Mouse (Mus musculus): ENCODE measurements around the gene Arhgap8.
A peak's percentile ranks its signal among the peaks of the same experiment; 100 is the strongest.
"Not testable (repeated sequence)": the region's sequence is repeated elsewhere in the genome, so short reads cannot be mapped to it uniquely, and the experiment has no call there.

Arhgap8 gene

DNA sequence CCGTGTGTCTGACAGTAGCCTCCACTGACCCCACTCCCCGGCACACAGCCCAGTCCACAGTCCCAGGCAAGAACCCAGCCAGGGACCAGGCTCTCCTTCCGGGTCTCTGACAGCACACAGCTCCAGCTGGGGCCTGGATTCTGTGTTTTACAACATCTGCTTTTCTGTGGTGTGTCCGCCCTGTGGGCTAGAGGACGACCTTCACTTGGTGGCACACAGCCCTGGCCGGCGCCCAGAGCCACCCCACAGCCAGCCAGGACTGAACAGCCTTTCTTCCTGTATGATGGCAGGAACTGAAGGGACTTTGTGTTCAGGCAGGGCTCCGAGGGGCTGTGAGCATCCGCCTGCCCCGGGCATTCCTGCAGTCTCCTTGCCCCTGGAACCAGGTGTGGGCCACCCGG, 22.2 kb upstream of the Arhgap8 start:
- DNase-seq (ENCODE audit: low read depth in 2 of 2, low spot score in 2 of 2), result no peak

DNA sequence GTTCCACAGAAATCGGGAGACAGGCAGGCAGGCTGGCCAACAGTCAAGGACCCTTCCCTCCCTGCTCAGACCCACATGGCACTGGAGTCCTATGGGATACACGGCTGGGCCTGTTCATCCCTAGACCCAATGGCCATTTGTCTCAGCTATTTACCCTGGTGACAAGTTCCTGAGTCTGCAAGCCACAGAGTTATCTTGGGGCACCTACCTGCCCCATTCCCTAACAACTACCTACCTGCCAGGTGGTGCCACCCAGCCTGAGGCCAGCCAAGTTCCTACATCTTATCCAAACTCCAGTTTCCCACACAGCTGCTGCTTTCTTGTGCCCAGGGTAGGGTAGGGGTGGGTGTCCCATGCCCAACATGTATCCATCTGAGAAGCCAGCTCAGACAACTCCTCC, 21.7 kb upstream of the Arhgap8 start:
- no peak for DNase-seq (ENCODE audit: low read depth in 2 of 2, low spot score in 2 of 2)

DNA sequence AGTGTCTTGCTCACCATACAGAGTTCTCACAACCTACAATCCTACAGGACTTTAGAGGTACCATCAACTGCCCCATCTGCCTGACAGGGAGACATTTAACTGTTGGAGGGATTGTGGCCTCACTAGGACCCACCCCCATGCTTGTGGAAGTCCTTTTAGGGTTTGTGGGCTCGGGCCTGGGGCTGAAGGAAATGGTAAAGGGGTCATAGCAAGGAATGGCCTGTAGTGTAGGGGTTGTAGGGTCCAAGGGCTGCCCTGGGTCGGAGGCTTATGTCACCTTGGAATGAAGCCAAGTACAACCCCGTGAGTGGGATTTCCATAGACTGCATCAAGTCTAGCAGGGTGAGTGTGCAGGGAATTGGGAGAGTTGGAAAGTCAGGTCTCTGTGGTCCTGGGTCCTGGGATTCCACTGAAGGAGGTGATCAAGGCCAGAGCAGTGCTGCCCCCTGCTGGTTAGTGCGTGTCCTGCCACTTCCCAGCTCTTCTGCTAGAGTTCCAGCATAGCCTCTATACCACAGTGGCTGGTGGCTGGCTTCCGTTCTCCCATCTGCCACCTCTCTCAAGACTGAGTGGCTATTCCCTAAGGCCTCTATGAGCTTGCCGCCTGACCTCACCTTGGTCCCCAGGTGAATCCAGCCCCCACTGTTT, 19.6 kb upstream of the Arhgap8 start:
- DNase-seq (ENCODE audit: low read depth in 2 of 2, low spot score in 2 of 2), result peak in 1 of 2 experiments; percentile 18

DNA sequence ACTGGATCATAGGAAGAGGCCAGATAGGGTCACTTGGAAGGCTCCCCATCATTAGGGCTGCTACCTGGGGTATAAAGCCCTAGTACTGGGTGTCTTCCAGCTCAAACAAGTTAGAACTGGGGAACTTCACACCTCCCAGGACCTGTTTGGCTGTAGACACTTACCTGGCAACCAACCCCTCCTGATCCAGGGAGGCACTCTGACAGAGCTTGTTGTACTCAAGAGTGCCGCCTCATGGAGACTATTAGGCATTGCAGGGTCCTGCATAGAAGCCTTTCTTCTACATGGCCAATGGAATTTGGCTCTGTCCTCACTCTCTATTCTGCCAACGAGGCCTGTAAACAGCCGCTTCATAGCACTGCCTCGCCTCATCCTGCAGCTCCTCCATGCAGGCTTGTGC, 17.9 kb upstream of the Arhgap8 start:
- DNase-seq (ENCODE audit: low read depth in 2 of 2, low spot score in 2 of 2), result no peak

DNA sequence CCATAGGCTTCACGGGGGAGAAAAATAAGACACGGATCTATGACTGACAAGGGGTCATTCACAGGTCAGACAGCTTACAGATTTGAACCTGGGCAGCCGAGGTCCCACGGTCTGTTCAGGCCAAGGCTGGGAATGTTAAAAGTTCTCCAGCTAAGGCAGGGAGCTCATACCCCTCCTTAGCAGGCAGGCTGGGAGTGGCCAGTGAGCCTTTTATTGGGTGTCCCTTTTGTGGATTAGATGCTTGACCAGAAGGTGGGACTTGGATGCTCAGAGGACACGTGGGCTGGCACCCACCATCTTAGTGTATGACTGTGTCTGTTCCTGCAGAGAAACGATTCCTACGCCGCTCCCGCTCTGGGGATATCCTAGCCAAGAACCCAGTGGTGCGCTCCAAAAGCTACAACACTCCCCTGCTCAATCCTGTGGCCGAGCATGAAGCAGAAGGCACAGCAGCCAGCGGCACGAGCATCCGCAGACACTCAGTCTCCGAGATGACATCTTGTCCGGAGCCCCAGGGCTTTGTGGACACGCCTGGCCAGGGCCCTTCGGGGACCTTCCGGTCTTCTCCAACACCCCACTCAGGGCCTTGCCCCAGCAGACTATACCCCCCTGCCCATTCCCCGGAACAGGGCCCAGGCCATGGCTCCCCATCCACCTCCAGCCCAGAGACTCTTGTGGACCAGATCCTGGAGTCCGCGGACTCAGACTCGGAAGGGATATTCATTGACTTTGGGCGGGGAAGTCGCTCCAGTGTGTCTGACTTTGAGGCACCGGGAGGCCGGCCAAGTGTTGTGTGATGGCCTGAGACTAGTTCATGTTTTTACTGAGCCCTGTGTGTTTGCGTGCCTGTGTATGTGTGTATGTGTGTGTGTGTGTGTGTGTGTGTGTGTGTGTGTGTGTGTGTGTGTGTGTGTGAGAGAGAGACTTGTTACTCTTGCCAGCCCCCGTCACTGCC, 17.2 kb upstream of the Arhgap8 start:
- no peak for DNase-seq (ENCODE audit: low read depth in 2 of 2, low spot score in 2 of 2)

DNA sequence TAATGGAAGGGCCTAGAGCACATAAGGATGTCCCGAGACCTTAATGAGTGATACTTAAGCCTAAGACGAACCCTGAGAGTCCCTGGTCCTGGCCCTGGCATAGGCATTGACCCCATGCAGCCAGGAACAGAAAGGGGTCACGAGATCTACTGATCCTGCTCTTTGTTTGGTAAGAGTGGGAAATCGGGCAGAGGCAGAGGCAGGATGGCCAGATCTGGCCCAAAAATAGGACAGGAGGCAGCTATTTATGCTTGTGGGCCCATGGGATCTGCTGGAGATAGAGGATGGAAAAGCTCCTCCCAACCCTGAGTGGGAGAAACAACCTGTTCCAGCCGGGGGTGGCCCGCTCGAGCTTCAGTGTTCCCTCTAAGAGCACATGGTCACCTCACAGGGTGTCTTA, 15.9 kb upstream of the Arhgap8 start:
- no peak for DNase-seq (ENCODE audit: low read depth in 2 of 2, low spot score in 2 of 2)

DNA sequence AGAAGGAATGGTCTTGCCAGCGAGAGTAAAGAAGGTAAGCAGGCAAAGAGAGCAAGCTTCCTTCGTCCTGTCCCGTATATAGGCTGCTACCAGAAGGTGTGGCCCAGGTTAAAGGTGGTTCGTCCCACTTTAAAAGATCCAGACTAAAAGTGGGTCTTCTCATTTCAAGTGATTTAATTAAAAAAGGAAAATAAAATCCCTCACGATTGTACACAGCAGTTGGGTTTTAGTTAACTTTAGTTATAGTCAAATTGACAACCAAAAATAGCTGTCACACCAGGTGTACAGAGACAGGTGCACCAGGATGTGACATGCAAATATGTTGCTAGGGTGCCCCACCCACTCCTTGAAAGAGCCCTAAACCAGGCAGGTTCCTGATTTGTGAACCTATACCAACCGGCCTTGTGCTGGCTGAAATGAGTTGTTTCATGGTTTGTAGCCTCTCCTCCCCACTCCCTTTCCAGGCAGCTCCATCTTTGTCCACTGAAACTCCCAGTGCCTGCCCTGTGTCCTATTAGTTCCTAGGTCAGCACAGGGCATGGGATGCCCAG, 14.4 kb upstream of the Arhgap8 start:
- DNase-seq (ENCODE audit: low read depth in 2 of 2, low spot score in 2 of 2), result no peak

DNA sequence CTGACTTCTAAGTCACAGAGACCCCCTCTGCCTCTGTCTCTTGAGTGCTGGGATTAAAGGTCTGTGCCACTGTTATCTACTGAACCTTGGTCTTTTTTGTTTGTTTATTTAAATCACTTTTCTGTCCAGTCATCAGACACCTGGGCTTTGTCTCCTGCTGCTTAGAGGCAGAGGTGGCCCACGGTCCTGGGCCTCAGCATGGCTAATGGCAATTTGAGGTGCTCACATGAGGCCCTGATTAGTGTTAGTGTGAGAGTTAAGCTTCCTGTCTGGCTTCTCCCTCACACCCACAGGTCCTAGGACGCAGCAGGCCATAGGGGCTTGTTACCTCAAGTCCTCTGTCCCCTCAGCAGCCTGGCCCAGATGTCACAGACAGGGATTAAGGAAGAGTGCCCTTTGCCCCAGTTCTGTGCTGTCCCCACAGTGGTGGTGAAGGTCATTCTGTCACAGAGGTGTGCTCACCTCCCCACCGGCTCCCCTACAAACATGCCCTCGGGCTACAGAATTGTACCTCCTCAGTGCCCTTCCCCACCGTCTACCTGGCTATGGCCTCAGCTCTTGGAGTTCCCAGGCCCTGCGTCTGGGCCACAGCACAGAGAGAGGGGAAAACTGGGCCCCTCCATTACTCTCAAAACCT, 12.8 kb upstream of the Arhgap8 start:
- DNase-seq (ENCODE audit: low read depth in 2 of 2, low spot score in 2 of 2), result no peak

DNA sequence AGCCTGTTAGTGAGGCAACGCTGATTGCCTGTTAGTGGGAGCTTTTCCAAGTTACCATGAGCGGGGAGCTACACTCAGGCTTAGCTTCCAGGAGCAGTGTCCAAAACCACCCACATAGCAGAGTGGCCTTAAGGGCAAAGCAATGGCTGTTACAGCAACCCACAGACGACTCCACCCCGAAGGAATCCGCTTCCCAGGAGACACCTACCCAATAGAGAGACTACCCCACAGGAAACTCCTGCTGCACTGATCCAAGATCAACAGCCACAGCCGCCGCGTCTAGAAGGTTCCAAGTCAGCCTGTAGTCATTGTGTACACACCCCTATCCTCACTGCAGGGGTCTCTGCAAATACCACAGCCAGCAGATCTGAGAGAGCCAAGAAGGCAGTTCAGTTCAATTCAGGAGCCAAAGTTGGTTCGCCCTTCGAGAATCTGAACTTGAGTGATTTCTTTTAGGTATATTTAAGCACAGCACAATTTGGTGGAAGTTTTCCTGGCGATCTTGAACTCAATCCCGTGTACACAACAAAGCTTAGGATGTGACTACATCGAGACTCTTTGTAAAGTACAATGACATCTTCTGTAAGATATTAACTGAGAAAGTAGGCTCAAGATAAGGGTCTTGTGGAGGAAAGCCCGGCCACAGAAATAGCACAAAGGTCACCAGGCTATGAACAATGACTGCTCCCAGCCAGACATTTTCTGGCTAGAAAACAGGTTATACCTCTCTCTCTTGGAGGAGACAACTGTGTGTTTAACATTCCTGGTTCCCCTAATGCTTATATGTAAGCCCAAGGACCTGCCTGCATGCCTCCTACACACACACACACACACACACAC, 7.1 kb upstream of the Arhgap8 start:
- DNase-seq (ENCODE audit: low read depth in 2 of 2, low spot score in 2 of 2), result no peak

DNA sequence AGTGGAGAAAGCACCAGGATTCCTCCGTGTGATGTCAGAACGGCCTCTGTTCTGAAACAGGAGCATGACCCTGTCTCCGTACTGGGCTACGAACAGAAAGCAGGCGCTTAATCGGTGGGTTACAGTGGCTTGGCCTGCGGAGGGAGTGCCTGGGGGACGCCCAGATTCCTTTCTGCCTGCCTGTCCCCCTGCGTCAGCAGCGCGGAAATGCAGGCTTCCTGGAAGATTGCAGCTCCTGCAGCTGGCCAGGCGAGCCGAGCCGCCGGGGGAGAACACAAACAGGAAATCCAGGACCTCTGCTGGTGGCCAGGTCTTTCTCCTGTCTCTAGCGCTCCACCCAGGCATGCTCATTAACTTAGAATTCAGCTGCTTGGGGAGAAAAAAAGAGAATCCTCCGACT, 5.1 kb upstream of the Arhgap8 start:
- DNase-seq (ENCODE audit: low read depth in 2 of 2, low spot score in 2 of 2), result no peak

DNA sequence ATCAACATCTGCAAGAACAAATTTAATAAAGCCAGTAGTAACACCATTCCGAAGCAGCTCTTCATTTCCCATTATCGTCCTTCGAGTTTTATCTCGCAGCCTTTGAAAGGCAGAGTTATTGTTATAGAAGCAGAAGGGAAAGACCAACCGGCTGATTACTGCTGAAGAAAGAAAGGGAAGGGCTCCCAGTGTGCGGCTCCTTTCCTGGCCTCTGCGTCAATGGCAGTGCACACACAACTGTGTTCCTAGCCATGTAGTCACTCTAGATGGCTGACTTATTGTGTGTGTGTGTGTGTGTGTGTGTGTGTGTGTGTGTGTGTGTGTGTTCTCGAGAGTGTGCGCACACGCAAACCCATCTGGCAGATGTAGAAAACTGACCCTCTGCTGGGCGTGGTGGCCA, 4.7 kb upstream of the Arhgap8 start:
- no peak for DNase-seq (ENCODE audit: low read depth in 2 of 2, low spot score in 2 of 2)

DNA sequence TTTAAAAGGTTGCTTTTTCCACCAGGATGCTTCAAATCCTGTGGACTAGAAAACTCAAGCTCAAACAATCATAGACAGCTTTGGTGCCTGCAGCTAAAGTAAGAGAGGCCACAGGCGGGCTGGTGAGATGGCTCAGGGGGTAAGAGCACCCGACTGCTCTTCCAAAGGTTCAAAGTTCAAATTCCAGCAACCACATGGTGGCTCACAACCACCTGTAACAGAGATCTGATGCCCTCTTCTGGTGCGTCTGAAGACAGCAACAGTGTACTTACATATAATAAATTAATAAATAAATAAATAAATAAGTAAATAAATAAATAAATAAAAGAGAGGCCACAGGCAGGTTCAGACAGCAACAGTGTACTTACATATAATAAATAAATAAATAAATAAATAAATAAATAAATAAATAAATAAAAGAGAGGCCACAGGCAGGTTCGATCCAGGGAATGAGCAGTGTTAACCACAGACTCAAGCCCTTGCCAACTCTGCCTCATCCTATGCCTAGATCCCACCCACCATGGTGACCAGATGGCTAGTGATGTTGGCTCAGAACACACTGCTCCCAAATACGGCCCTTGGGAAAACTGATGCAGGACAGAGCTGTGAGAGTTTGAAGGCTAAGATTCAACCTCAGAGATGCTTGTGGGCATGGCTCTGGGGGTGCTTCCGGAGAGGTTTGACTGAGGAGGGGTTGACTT, 2.1 kb upstream of the Arhgap8 start:
- not testable (repeated sequence) for DNase-seq (ENCODE audit: low read depth in 2 of 2, low spot score in 2 of 2)

DNA sequence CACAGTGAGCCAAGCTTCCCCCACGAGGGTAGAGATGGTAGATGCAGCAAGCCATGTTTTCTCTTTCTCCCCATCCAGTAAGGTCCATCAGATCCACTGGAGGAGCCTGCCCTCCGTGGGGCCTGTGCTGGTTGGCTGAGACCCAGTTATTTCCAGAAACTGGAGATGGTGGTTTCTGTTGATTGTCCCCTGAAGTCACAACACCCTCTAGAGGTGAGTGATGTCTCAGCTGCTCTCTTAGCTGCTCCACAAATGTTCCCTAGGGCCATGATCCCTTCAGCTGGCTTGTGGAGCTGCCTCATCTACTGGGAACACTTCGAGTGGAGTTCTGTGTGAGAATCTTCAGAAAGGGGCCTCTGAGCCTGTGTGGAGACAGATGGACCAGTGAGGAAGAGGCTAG, 1.1 kb upstream of the Arhgap8 start:
- no peak for DNase-seq (ENCODE audit: low read depth in 2 of 2, low spot score in 2 of 2)

DNA sequence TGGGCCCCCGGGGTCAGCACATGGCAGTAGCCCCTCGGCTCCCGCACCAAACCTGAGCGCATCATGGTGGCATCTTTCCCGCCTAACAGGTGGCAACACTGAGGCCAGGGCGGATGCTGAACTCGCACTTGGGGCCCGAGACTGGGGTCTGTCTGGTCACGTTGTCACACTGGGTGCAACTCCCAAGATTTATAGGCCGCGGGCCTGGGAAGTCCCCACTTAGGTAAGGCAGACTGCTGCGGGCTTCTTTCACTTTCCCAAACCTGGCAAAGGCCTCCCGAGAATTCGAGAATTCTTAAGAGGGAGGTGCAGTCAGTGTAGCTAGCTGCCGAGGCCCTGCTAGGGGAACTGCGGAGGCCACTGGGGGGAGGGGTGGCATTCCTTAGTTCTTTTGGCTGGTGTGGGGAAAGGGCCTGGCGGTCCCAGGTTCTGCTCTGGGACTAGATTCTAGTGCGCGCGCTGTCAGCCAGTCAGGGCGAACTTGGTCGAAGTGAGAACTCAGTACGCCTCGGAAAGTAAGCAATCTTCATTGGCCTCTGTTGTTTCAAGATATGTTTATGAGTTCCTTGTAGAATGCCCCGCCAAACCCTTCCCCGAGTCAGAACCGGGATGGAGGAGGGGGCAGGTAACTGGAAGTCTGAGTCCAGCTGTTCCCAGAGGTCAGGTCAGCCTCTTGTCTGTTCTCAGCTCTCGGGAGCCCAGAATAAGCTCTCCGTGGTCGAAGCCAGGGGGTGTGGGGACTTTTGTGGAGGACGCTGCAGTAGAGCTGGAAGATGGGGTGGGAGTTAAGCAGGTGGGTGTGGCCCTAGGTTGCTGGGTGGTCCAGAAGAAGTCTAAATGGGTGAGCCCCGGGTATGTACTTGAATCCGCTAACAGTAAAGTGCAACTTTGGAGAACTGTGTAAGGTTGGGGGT, 696 bp downstream of the Arhgap8 start:
- DNase-seq (ENCODE audit: low read depth in 2 of 2, low spot score in 2 of 2), result no peak

DNA sequence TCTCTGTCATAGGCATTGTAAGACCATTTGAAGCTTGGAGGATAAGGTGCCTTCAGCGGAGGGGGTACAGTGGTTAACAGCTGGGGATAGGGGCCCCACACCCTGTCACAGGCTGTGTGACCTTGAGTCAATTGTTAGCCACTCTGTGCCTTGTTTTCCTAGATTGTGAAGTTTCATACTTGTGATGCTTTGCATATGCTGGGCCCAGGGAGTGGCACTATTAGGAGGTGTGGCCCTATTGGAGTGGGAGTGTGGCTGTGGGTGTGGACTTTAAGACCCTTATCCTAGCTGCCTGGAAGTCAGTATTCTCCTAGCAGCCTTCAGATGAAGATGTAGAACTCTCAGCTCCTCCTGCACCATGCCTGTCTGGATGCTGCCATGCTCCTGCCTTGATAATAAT, 3.8 kb downstream of the Arhgap8 start:
- not testable (repeated sequence) for DNase-seq (ENCODE audit: low read depth in 2 of 2, low spot score in 2 of 2)

DNA sequence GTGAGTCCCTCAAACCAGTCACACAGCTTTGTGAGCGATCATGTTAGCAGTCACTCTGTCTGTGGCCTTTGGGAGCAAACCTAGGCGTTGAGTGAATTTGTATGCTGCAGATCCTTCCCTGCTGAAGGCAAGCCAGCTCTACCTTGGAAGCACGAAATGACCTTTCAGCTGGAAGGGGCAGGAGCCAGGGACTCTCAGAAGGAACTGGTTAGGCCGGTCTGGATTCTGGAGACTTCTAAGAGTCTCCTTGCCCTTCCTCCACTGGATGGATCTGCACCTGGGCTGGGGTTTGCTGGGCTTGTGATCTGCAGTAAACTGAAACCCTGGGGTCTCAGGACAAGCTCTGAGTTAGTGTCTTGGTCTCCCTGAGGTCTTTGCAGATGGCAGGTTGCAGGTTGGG, 4.3 kb downstream of the Arhgap8 start:
- no peak for DNase-seq (ENCODE audit: low read depth in 2 of 2, low spot score in 2 of 2)

DNA sequence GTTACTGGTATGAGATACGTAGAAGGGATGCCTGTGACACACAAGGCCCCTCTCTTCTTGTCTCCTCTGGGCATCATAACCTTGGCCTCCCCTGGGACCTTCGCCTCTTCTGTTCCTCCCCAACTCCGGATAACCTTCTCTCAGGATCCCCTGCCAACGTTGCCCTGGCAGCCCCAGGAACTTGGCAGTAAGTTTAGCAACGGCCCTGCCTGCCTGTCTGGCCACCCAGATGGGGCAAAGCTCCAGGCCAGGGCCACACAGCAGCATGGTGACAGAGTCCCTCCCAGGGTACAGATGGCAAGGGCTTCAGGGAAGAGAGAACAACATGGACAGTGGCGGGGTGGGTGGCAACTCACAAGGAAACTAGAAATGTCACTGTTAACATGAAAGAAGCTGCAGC, 9.8 kb downstream of the Arhgap8 start:
- no peak for DNase-seq (ENCODE audit: low read depth in 2 of 2, low spot score in 2 of 2)

DNA sequence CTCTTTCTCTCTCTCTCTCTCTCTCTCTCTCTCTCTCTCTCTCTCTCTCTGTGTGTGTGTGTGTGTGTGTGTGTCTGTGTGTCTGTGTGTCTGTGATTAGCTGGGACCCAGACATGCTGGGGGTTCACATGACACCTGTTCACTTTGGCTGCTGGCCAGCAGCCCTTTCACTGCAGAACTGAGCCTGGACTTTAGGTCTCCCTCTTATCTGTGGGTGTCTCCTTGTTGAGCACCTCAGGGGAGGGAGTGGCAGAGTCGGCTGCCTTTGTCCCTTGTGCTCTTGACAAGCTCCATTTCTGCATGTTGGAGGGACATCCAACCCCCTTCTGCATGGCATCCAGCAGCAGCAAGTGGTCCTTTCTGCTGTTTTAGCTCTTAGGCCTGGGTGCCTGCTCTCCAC, 11.0 kb downstream of the Arhgap8 start:
- DNase-seq (ENCODE audit: low read depth in 2 of 2, low spot score in 2 of 2), result no peak
